Mouse (Mus musculus) olfactory bulb, adult 2 months (tissue): ENCODE measurements at regions not wholly inside any gene's neighbourhood (a gene's known extent, or its start where the extent isn't known, plus 50 kb on each side); places are given as distances from the start of the nearest gene placed in this dataset.

Experiments used
- CTCF ChIP-seq: fragments of 200-500 bp; IDR thresholded peaks from 2 replicates; pipeline ENCODE4 v1.5.1; 2012; ENCODE audit warnings: low read depth, mild to moderate bottlenecking, low read length, moderate library complexity; ENCODE audit not compliant: insufficient read depth
- POLR2A ChIP-seq: fragments of 200-500 bp; IDR thresholded peaks from 2 replicates; pipeline ENCODE4 v1.6.1; 2012; ENCODE audit warnings: mild to moderate bottlenecking, low read depth, low read length, moderate library complexity; ENCODE audit not compliant: insufficient read depth

DNA sequence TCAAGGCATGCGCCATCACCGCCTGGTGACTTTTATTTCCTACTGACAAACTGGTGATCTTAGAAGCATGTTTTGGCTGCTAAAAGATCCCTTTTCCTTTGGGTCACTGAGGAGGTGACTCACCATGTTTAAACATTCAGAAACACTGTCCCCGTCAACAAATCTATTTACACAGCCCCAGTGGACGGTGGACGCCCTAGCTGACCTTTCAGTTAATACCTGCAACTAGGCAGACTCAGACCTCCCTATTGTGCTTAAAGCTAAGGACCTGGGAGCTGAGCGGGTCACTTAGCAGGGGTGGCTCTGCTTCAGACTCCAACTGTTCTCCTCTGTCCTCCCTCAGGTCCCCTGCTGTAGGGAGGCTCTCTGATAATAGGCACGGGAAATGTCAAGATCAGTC is 95.7 kb upstream of the Rbpj start:
- TF ChIP-seq POLR2A (no peak), CTCF (no peak)
